Mouse (Mus musculus) liver, embryonic 13.5 days (tissue): ENCODE data around the gene Gm21885. TPM values are rescaled to one million over a fixed set of nuclear protein-coding genes. Genes with fewer than 3 reads are reported as not detected.

ENCODE experiments used
- ATAC-seq: fragments of 200-750 bp; cut with Nextera tagmentation; 2 replicates; pipeline ENCODE4 v1.8.0; 2017; ENCODE audit warnings: low read depth, mild to moderate bottlenecking, moderate number of reproducible peaks, moderate library complexity
- DNase-seq: peaks from one replicate; pipeline ENCODE4 v3.0.0; 2022
- H3K27ac ChIP-seq: fragments of 300-500 bp; sonication (generic); 2 replicates; pipeline ENCODE4 v1.5.1; 2015; ENCODE audit warnings: moderate library complexity, mild to moderate bottlenecking, inconsistent platforms
- H3K27me3 ChIP-seq: fragments of 300-500 bp; sonication (generic); 2 replicates; pipeline ENCODE4 v1.6.1; 2015; ENCODE audit warnings: mild to moderate bottlenecking, inconsistent platforms
- H3K36me3 ChIP-seq: fragments of 300-500 bp; sonication (generic); 2 replicates; pipeline ENCODE4 v1.6.1; 2015; ENCODE audit warnings: mild to moderate bottlenecking, inconsistent platforms
- H3K4me1 ChIP-seq: fragments of 300-500 bp; sonication (generic); replicated peaks from 2 replicates; pipeline ENCODE4 v1.6.1; 2015; ENCODE audit warnings: inconsistent platforms
- H3K4me2 ChIP-seq: fragments of 300-500 bp; sonication (generic); 2 replicates; pipeline ENCODE4 v1.6.1; 2015; ENCODE audit warnings: inconsistent platforms, mild to moderate bottlenecking, moderate library complexity
- H3K4me3 ChIP-seq: fragments of 300-500 bp; sonication (generic); replicated peaks from 2 replicates; pipeline ENCODE4 v1.5.1; 2015; ENCODE audit warnings: mild to moderate bottlenecking, inconsistent platforms
- H3K9ac ChIP-seq: fragments of 300-500 bp; sonication (generic); 2 replicates; pipeline ENCODE4 v1.6.1; 2015; ENCODE audit warnings: mild to moderate bottlenecking, inconsistent platforms
- H3K9me3 ChIP-seq: fragments of 300-500 bp; sonication (generic); replicated peaks from 2 replicates; pipeline ENCODE4 v1.6.1; 2016; ENCODE audit warnings: inconsistent platforms
- WGBS: fragments of 180-500 bp; shearing (Covaris S2); methylation state at CpG from one replicate; pipeline ENCODE4 v1.1.7; 2015; ENCODE audit not compliant: insufficient replicate concordance; 5-methylcytosine and 5-hydroxymethylcytosine counted together
- polyA plus RNA-seq: library from polyadenylated mRNA; unstranded; fragments of >200 nt; fragmentation: Nextera tagmentation; extraction: Ambion mirVana; gene quantifications from 2 replicates; pipeline ENCODE4 v1.2.1, GENCODE M21; 2015

Gene Gm21885
- polyA plus RNA-seq, 1 experiment from 2014 or later: not detected

DNA sequence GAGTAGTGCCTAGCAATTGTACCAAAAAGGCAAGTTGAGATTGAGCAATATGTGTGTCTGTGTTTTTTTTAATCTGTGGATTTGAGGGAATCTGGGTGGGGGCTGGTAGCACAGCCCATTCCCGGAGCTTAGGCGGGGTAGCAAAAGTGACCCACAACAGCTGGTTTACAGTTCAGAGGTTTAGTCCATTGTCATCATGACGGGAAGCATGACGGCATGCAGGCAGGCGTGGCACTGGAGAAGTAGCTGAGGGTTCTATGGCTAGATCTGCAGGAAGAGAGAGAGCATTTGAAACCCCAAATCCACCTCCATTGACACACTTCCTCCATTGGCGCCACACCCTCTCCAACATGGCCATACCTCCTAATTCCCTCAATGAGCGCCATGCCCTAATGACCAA, 11.8 kb upstream of the Gm21885 start:
- Histone ChIP-seq H3K27ac (no peak overlapping the region), H3K9me3 (no peaks in the 10 kb centered on the region), H3K27me3 (no peaks in the 10 kb centered on the region), H3K4me3 (no peak overlapping the region), H3K9ac (no peak overlapping the region), H3K4me1 (peaks cover 69% of the 10 kb centered on the region), H3K4me2 (no peak overlapping the region), H3K36me3 (no peaks in the 10 kb centered on the region)
- DNase-seq (no peak), ATAC-seq (no peak)
- WGBS: 79% methylated on average over 7 of the region's 7 CpGs

DNA sequence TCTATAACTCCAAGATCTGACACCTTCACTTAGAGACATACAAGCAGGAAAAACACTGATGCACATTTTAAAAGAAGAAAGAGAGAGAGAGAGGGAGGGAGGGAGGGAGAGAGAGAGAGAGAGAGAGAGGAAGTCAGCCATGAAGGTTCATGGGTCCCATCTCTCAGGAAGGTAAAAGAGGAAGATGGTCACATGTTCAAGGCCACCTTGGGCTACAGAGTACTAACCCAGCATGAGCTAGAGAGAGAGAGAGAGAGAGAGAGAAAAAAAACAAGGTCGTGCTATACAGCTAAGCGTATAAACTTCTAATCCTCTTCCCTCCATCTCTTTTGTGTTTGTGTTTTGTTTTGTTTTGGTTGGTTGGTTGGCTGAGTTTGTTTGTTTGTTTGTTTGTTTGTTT, 10.7 kb upstream of the Gm21885 start:
- no peak overlapping the region for H3K9ac ChIP-seq
- no peak overlapping the region for H3K27ac ChIP-seq
- ATAC-seq (no peak), DNase-seq (no peak)
- H3K4me1 ChIP-seq: peaks cover 68% of the 10 kb centered on the region
- no peak overlapping the region for H3K4me3 ChIP-seq
- no peak overlapping the region for H3K4me2 ChIP-seq
- 71% methylated on average over 2 of the region's 2 CpGs for WGBS
- H3K27me3 ChIP-seq: 0 out of 2 replicates have a peak, but pooled peaks cover 1% of the 10 kb centered on the region
- H3K9me3 ChIP-seq: no peaks in the 10 kb centered on the region
- H3K36me3 ChIP-seq: no peaks in the 10 kb centered on the region

DNA sequence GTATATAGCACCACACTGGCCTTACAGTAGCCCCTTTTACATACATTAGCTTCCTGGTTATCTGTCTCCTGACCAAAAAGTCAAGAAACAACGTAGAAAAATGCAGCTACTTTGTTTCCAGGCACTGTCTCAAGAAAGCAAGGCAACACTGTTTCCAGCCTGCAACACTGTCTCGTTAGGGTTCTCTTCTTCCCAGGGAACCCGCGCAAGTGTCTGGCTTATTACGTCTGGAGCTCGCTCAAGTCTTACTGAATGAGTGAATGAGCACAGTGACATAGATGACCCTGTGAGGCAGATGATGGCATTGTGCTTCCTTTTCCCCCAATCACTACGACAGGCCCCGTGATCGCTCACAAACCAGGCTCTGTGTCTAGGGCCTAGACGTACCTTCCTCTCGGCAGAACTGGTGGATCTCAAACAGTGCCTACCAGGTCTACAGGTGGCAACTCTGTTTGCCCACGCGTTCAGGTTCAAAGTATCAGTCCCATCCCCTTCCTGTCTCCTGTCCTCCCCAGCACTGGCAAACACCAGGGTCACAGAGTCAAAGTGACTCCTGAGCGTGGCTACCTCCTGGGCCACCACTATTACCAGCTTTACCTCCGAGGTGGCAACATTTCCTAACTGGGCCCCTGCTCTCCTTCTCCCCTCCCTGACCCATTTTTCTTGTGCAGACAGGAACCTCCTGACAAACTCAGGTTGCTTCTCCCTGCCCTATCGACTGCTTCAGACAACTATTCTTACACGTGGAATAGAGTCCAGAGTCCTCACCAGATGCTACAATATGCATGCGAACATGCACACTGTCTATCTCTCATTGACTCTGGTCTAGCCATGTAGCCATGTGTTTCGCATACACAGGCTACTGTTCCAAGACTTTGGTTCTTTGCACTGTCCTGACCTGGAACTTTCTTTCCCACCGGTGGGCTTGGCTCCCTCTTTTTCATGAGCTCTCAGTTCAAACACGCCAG, 8.4 kb upstream of the Gm21885 start:
- Histone ChIP-seq H3K9me3 (no peaks in the 10 kb centered on the region), H3K27me3 (0 out of 2 replicates have a peak, but pooled peaks cover 5% of the 10 kb centered on the region), H3K27ac (peak overlapping the region; percentile 62), H3K36me3 (no peaks in the 10 kb centered on the region), H3K9ac (peak overlapping the region; percentile 50; the same call in 1 of the 2 replicates), H3K4me2 (peak overlapping the region; percentile 48; the same call in 1 of the 2 replicates), H3K4me3 (no peak overlapping the region), H3K4me1 (peaks cover 57% of the 10 kb centered on the region)
- DNase-seq (no peak), ATAC-seq (no peak)
- WGBS: 77% methylated on average over 21 of the region's 21 CpGs

DNA sequence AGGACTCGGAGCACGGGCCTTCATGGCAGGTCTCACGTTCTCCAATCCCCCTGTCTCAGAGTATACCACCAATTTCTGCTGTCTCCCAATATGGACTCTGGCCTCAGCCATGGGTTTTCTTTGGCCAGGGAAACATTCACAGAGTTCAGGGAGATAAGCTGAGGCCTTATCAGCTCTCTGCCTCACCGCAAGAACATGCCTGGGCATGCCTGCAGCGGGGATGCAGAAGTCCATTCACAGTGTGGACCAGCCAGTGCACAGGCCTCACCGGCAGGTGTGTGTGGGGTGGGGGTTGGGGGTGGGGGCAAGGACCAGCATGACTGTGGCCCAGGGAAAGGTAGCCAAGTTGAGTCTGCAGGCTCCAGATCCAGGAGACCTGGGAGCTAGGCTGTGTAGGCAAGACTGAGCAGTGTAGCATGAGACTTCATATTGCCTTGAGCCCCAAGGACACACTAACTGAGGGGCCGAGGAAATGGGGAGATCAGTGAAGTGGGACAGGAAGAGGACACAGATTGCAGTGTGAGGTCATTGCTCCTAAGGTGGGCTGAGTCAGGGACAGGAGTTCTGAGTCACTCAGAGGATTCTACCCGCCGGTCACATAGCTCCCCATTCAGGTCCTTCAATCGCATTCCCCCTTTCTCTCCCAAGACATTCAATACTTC, 7.3 kb upstream of the Gm21885 start:
- Histone ChIP-seq H3K4me2 (peak overlapping the region; percentile 48), H3K4me1 (peaks cover 61% of the 10 kb centered on the region)
- WGBS: 52% methylated on average over 10 of the region's 10 CpGs

DNA sequence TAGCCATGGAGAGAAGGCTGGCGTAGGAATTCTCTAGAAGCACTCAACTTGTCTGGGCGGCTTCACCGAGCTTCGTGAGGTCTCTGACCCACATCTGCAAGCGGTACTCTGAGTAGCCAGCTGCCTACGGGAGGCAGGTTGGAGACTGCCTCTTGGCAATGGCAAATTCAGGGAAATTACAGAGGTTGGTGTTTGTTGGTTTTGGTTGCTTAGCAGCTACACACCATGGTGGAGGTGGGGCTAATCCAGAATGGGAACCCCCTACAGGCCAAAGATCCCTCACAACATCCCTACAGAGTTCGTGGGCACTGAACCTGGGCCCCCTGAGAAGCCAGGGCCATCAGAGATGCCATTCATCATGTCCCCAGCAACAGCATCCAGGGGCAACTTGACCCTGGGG, 6.4 kb upstream of the Gm21885 start:
- H3K27me3 ChIP-seq: 0 out of 2 replicates have a peak, but pooled peaks cover 5% of the 10 kb centered on the region
- H3K9ac ChIP-seq: peak overlapping the region; percentile 19; the same call in 1 of the 2 replicates
- H3K4me1 ChIP-seq: peaks cover 60% of the 10 kb centered on the region
- ATAC-seq: no peak
- DNase-seq: no peak
- H3K9me3 ChIP-seq: no peaks in the 10 kb centered on the region
- no peak overlapping the region for H3K4me3 ChIP-seq
- H3K36me3 ChIP-seq: no peaks in the 10 kb centered on the region
- H3K4me2 ChIP-seq: 0 out of 2 replicates have a peak overlapping the region, but pooled peaks have one; percentile 1
- H3K27ac ChIP-seq: peak overlapping the region; percentile 78; the same call in 1 of the 2 replicates
- WGBS: 79% methylated on average over 7 of the region's 7 CpGs

More for the DNA sequence above, 7.3 kb upstream of the Gm21885 start:
- Histone ChIP-seq H3K4me3 (no peak overlapping the region), H3K9ac (peak overlapping the region; percentile 50), H3K27ac (peak overlapping the region; percentile 78), H3K9me3 (no peaks in the 10 kb centered on the region), H3K36me3 (no peaks in the 10 kb centered on the region), H3K27me3 (0 out of 2 replicates have a peak, but pooled peaks cover 5% of the 10 kb centered on the region)
- ATAC-seq: peak; percentile 81
- peak; percentile 69 for DNase-seq

DNA sequence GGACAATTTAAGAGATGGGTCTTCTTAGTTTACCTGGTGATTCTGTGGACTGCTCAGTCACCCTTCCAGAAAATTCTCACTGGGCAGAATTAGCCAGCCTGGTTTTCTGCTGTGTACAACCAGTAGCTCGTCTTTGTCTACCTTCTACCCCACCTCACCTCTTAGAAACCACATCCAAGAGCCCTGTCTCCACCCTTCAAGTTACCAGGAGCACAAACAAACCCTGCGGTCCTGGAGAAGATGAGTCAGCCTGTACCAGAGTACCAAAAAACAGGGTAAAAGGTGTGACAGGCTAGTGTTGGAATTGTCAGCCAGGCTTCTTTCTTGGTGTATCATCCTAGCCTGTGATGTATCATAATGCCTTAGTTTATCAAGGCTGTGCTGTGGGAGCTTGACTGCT, 6.0 kb upstream of the Gm21885 start:
- peaks cover 65% of the 10 kb centered on the region for H3K4me1 ChIP-seq
- H3K27me3 ChIP-seq: 0 out of 2 replicates have a peak, but pooled peaks cover 5% of the 10 kb centered on the region
- peak overlapping the region; percentile 78; the same call in 1 of the 2 replicates for H3K27ac ChIP-seq
- no peak for DNase-seq
- 76% methylated on average over 2 of the region's 2 CpGs for WGBS
- H3K9me3 ChIP-seq: no peaks in the 10 kb centered on the region
- no peak for ATAC-seq
- H3K4me2 ChIP-seq: no peak overlapping the region
- no peak overlapping the region for H3K4me3 ChIP-seq
- H3K9ac ChIP-seq: peak overlapping the region; percentile 19; the same call in 1 of the 2 replicates
- no peaks in the 10 kb centered on the region for H3K36me3 ChIP-seq

DNA sequence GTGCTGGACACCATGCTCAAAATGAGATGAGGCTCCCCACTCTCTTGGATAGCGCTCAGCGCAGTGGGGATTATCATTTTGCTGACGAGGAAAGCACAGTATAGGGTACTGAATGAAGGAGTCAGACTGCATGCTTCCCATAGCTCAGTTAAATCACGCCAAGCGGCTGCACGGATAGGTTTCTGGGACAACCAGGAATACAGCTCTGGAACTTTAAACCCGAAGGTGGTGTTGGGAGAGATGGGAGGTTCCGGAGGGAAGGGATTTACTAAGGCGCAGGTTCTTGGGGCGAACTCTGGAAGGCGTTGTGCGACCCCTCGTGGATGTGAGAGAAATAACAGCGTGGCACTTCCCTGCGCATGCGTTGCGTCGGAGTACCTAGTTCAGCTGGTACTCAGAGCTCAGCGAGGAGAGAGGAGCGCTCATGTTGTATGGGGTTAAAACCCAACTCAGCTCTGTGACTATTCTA, 4.8 kb upstream of the Gm21885 start:
- DNase-seq: peak; percentile 75
- peaks cover 76% of the 10 kb centered on the region for H3K4me1 ChIP-seq
- ATAC-seq: peak; percentile 57
- WGBS: 7% methylated on average over 20 of the region's 20 CpGs
- no peaks in the 10 kb centered on the region for H3K9me3 ChIP-seq
- peak overlapping the region; percentile 44 for H3K4me3 ChIP-seq
- peak overlapping the region; percentile 33 for H3K9ac ChIP-seq
- H3K4me2 ChIP-seq: peak overlapping the region; percentile 60
- 0 out of 2 replicates have a peak, but pooled peaks cover 5% of the 10 kb centered on the region for H3K36me3 ChIP-seq
- 0 out of 2 replicates have a peak, but pooled peaks cover 5% of the 10 kb centered on the region for H3K27me3 ChIP-seq
- no peak overlapping the region for H3K27ac ChIP-seq

DNA sequence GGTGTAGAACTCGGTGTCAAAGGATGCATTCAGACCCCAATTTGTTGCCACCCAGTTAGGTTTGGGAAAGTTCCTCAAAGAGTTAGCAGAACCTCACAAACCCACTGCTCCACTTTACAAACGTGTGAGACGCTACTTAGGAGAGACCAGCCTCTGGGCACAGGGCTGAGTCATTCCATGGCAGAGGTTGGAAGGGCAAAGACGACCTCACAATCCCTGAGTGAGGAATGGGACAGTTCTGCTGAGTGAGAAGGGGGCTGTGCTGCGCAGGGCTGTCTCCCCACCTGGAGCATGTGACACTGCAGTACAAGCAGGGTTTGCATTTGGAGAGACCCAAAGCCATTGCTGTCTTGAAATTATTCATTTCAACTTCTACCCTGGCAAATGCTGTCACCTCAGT, 618 bp downstream of the Gm21885 start:
- H3K4me3 ChIP-seq: no peak overlapping the region
- H3K4me2 ChIP-seq: no peak overlapping the region
- peaks cover 54% of the 10 kb centered on the region for H3K36me3 ChIP-seq
- peaks cover 38% of the 10 kb centered on the region for H3K4me1 ChIP-seq
- 63% methylated on average over 5 of the region's 5 CpGs for WGBS
- H3K27ac ChIP-seq: peak overlapping the region; percentile 29; the same call in 1 of the 2 replicates
- ATAC-seq: no peak
- no peaks in the 10 kb centered on the region for H3K9me3 ChIP-seq
- no peak overlapping the region for H3K9ac ChIP-seq
- H3K27me3 ChIP-seq: no peaks in the 10 kb centered on the region
- no peak for DNase-seq

DNA sequence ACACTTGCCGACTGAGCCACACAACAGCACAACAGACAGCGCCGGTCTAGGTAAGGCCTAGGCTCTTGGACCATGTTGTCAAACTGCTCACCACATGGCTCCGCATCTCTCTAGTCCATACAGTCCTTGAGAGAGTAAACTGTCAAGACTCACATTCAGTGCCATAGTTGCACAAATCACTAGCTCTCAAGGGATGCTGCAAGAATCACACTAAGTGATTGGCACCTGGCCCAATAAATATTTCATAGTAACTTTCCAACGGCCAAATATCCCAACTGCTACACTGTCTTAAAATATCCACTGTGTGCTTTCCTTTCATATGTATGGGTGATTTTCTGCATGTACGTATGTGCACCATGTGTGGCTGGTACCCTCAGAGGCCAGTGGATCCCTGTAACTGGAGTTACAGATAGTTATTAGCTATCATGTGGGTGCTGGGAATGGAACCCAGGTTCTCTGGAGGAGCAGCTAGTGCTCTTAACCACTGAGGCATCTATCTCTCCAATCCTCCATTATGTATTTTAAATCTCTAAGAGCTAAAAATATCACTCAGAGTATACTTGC, 1.9 kb downstream of the Gm21885 start:
- H3K9me3 ChIP-seq: no peaks in the 10 kb centered on the region
- H3K4me2 ChIP-seq: no peak overlapping the region
- H3K27me3 ChIP-seq: no peaks in the 10 kb centered on the region
- H3K9ac ChIP-seq: no peak overlapping the region
- peaks cover 67% of the 10 kb centered on the region for H3K36me3 ChIP-seq
- ATAC-seq (no peak), DNase-seq (no peak)
- H3K27ac ChIP-seq: no peak overlapping the region
- H3K4me1 ChIP-seq: peaks cover 35% of the 10 kb centered on the region
- WGBS: 92% methylated on average over 6 of the region's 6 CpGs
- no peak overlapping the region for H3K4me3 ChIP-seq

DNA sequence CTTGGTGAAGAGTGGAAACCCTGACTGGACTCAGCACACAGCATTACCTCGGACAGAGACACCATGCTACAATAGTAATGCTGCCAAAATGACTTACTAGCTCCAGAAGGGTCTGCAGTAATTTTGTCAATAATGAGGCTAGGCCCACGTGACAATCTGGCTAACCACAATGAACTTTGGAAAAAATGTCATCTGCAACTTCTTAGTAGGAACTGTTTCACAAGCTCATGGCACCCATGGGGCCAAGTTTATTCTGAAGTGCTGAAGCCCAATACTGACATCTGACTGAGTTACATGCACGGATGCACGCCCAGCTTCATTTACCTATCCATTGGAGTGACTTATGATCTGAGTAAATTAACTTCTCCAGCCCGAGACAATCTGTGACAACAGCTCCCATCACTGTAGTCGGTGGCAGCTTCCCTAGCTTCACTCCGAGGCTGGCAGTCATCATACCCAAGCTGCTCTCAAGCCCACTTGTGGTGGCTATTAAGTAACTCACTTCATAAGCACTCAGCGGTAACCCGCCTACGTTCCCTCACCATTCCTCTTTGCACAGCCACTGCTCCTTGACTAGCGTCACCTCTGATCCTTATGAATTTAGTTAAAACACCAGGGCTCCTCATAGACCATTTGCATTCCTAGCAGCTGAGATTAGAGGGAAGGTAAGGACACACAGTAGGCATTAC, 4.4 kb downstream of the Gm21885 start:
- DNase-seq (no peak), ATAC-seq (no peak)
- Histone ChIP-seq H3K27me3 (no peaks in the 10 kb centered on the region), H3K9me3 (no peaks in the 10 kb centered on the region), H3K4me3 (no peak overlapping the region), H3K36me3 (peaks cover 88% of the 10 kb centered on the region), H3K4me1 (peaks cover 40% of the 10 kb centered on the region), H3K9ac (no peak overlapping the region), H3K4me2 (no peak overlapping the region), H3K27ac (peak overlapping the region; percentile 26; the same call in 1 of the 2 replicates)
- WGBS: 86% methylated on average over 11 of the region's 11 CpGs
